Comparison of ENCODE assay signal across 8 mouse cellular contexts in genomic region chr11:29173706-29174436, GRCm38 (mm10). TPM values are rescaled to one million over a fixed set of nuclear protein-coding genes. Genes with fewer than 3 reads are reported as not detected.
A peak's percentile ranks its signal among the peaks of the same experiment; 100 is the strongest.
DNase-seq lines count a peak whose midpoint lies in the region; ATAC-seq lines count a peak whose summit lies in the region.

No protein-coding gene starts in this region.

- no peaks in the 10 kb centered on the region for H3K27me3 ChIP-seq in heart, embryonic 10.5 days (ENCODE audit: insufficient read depth, poor library complexity, severe bottlenecking)
- H3K27me3 ChIP-seq in forebrain, embryonic 10.5 days (ENCODE audit: poor library complexity, severe bottlenecking), result no peaks in the 10 kb centered on the region
- no peaks in the 10 kb centered on the region for H3K27me3 ChIP-seq in liver, embryonic 13.5 days

- peak; percentile 2; the same call in 1 of the 2 replicates for ATAC-seq in liver, embryonic 13.5 days (ENCODE audit: low read depth)

- H3K4me2 ChIP-seq in liver, embryonic 13.5 days, result peak overlapping the region; percentile 96

- H3K9me3 ChIP-seq in heart, embryonic 10.5 days, result no peaks in the 10 kb centered on the region
- no peaks in the 10 kb centered on the region for H3K9me3 ChIP-seq in forebrain, embryonic 10.5 days
- no peaks in the 10 kb centered on the region for H3K9me3 ChIP-seq in liver, embryonic 13.5 days (replicated peaks)

- H3K27ac ChIP-seq in heart, embryonic 10.5 days, result peak overlapping the region; percentile 99
- H3K27ac ChIP-seq in forebrain, embryonic 10.5 days, result peak overlapping the region; percentile 99
- H3K27ac ChIP-seq in liver, embryonic 13.5 days, result peak overlapping the region; percentile 97

- peak overlapping the region; percentile 95 for H3K4me3 ChIP-seq in heart, embryonic 10.5 days
- peak overlapping the region; percentile 95 for H3K4me3 ChIP-seq in forebrain, embryonic 10.5 days
- peak overlapping the region; percentile 84 for H3K4me3 ChIP-seq in liver, embryonic 13.5 days (replicated peaks)

- no peak for DNase-seq in heart, embryonic 10.5 days (ENCODE audit: low spot score)
- no peak for DNase-seq in heart, adult 9 months (ENCODE audit: low spot score in 2 of 2)
- peak; percentile 54 for DNase-seq in A20 (ENCODE audit: low read depth, low spot score)
- no peak for DNase-seq in forebrain, embryonic 10.5 days (ENCODE audit: extremely low spot score, low spot score)
- DNase-seq in liver, embryonic 13.5 days, result peak; percentile 4
- no peak for DNase-seq in gastrocnemius, postnatal 25 days
- DNase-seq in frontal cortex, postnatal 10 days (ENCODE audit: low spot score in 2 of 2), result no peak
- no peak for DNase-seq in right cerebral cortex, postnatal 10 days (ENCODE audit: low spot score in 2 of 2)

- 6% methylated on average over 13 of the region's 13 CpGs for WGBS in heart, embryonic 10.5 days
- WGBS in forebrain, embryonic 10.5 days, result 11% methylated on average over 13 of the region's 13 CpGs
- 3% methylated on average over 13 of the region's 13 CpGs for WGBS in liver, embryonic 13.5 days (ENCODE audit: insufficient replicate concordance)

- peak overlapping the region; percentile 97 for H3K9ac ChIP-seq in liver, embryonic 13.5 days

- peaks cover 14% of the 10 kb centered on the region for H3K4me1 ChIP-seq in heart, embryonic 10.5 days
- H3K4me1 ChIP-seq in forebrain, embryonic 10.5 days, result peaks cover 28% of the 10 kb centered on the region
- H3K4me1 ChIP-seq in liver, embryonic 13.5 days (replicated peaks), result peaks cover 16% of the 10 kb centered on the region

- 0 out of 2 replicates have a peak, but pooled peaks cover 3% of the 10 kb centered on the region for H3K36me3 ChIP-seq in heart, embryonic 10.5 days
- H3K36me3 ChIP-seq in forebrain, embryonic 10.5 days (replicated peaks), result peaks cover 3% of the 10 kb centered on the region; the same call in 1 of the 2 replicates
- peaks cover 5% of the 10 kb centered on the region for H3K36me3 ChIP-seq in liver, embryonic 13.5 days

RNA-seq across cellular contexts. Expression of gene Ppp4r3b, which starts 1.2 kb away (rescaled TPM):
- 52.3 and 61.5 TPM in 2 replicates for polyA plus RNA-seq in heart, embryonic 10.5 days (2016; fragmentation: Nextera tagmentation; extraction: Ambion mirVana)
- 98.6 and 102 TPM in 2 replicates for polyA plus RNA-seq in forebrain, embryonic 10.5 days (2016; fragmentation: Nextera tagmentation; extraction: Ambion mirVana)
- 48.7 and 67.6 TPM in 2 replicates for polyA plus RNA-seq in liver, embryonic 13.5 days (2015; fragmentation: Nextera tagmentation; extraction: Ambion mirVana)
- total RNA-seq in gastrocnemius, postnatal 25 days (2021), result 10 to 100 TPM; 23.6 to 25.0 TPM

RNA-seq across cellular contexts. Expression of gene Pnpt1, which starts 43.3 kb away (rescaled TPM):
- polyA plus RNA-seq in heart, embryonic 10.5 days (2016; fragmentation: Nextera tagmentation; extraction: Ambion mirVana), result 50.8 and 51.7 TPM in 2 replicates
- polyA plus RNA-seq in forebrain, embryonic 10.5 days (2016; fragmentation: Nextera tagmentation; extraction: Ambion mirVana), result 42.9 and 49.6 TPM in 2 replicates
- polyA plus RNA-seq in liver, embryonic 13.5 days (2015; fragmentation: Nextera tagmentation; extraction: Ambion mirVana), result 38.4 and 47.5 TPM in 2 replicates
- total RNA-seq in gastrocnemius, postnatal 25 days (2021), result 10 to 100 TPM; 14.3 to 15.3 TPM

Comparison
In these comparisons a context has a peak if more than half of its experiments do, and no peak if none do; other contexts are left out.
1. DNase-seq: peak in A20 (single experiment) and liver, embryonic 13.5 days (single experiment); none in heart, embryonic 10.5 days (single experiment), heart, adult 9 months (0 of 2), forebrain, embryonic 10.5 days (single experiment), gastrocnemius, postnatal 25 days (single experiment), frontal cortex, postnatal 10 days (0 of 2) and right cerebral cortex, postnatal 10 days (0 of 2).
2. Peak in every context shown above with its lines, with median percentiles within 50 percentile points of each other: H3K27ac ChIP-seq and H3K4me3 ChIP-seq.